Mouse (Mus musculus): ENCODE measurements at regions not wholly inside any gene's neighbourhood (a gene's known extent, or its start where the extent isn't known, plus 50 kb on each side); places are given as distances from the start of the nearest gene placed in this dataset.
A peak's percentile ranks its signal among the peaks of the same experiment; 100 is the strongest.

- no peak overlapping the region for H3K4me2 ChIP-seq (replicated peaks)
- no peak for ATAC-seq (replicated peaks)
- H3K27ac ChIP-seq (replicated peaks): no peak overlapping the region
- no peak overlapping the region for H3K4me3 ChIP-seq
- H3K9me3 ChIP-seq: no peaks in the 10 kb centered on the region
- H3K9ac ChIP-seq (replicated peaks): no peak overlapping the region
- WGBS: 91% methylated on average over 1 of the region's 1 CpGs
- H3K36me3 ChIP-seq: no peaks in the 10 kb centered on the region
- H3K27me3 ChIP-seq: no peaks in the 10 kb centered on the region
- H3K4me1 ChIP-seq: no peaks in the 10 kb centered on the region
Measured at GRCm38 (mm10) chr10:26544061-26544460, 168.3 kb upstream of the L3mbtl3 start.

GRCm38 (mm10) chr10:26544796-26545195 lies 169.0 kb upstream of the L3mbtl3 start:
- H3K4me1 ChIP-seq: no peaks in the 10 kb centered on the region
- no peak for ATAC-seq (replicated peaks)

GRCm38 (mm10) chr10:26556246-26556645 lies 180.5 kb upstream of the L3mbtl3 start:
- Histone ChIP-seq H3K36me3 (no peaks in the 10 kb centered on the region), H3K9ac (replicated peaks) (no peak overlapping the region), H3K4me3 (no peak overlapping the region), H3K27ac (replicated peaks) (no peak overlapping the region), H3K4me2 (replicated peaks) (no peak overlapping the region), H3K27me3 (no peaks in the 10 kb centered on the region), H3K4me1 (no peaks in the 10 kb centered on the region), H3K9me3 (no peaks in the 10 kb centered on the region)
- no peak for ATAC-seq (replicated peaks)
- 83% methylated on average over 8 of the region's 8 CpGs for WGBS

More at GRCm38 (mm10) chr10:26544796-26545195, 169.0 kb upstream of the L3mbtl3 start:
- Histone ChIP-seq H3K36me3 (no peaks in the 10 kb centered on the region), H3K9me3 (no peaks in the 10 kb centered on the region), H3K27ac (replicated peaks) (no peak overlapping the region), H3K9ac (replicated peaks) (no peak overlapping the region), H3K27me3 (no peaks in the 10 kb centered on the region), H3K4me3 (no peak overlapping the region), H3K4me2 (replicated peaks) (no peak overlapping the region)
- WGBS: 69% methylated on average over 1 of the region's 1 CpGs

GRCm38 (mm10) chr10:26558118-26558517 lies 182.3 kb upstream of the L3mbtl3 start:
- WGBS: 61% methylated on average over 1 of the region's 1 CpGs
- Histone ChIP-seq H3K36me3 (no peaks in the 10 kb centered on the region), H3K27me3 (no peaks in the 10 kb centered on the region), H3K4me1 (no peaks in the 10 kb centered on the region), H3K9me3 (no peaks in the 10 kb centered on the region), H3K27ac (replicated peaks) (no peak overlapping the region), H3K4me2 (replicated peaks) (no peak overlapping the region), H3K9ac (replicated peaks) (no peak overlapping the region), H3K4me3 (no peak overlapping the region)
- ATAC-seq (replicated peaks): no peak

- H3K9ac ChIP-seq (replicated peaks): no peak overlapping the region
- H3K4me2 ChIP-seq (replicated peaks): no peak overlapping the region
- no peaks in the 10 kb centered on the region for H3K27me3 ChIP-seq
- H3K4me3 ChIP-seq: no peak overlapping the region
- H3K9me3 ChIP-seq: no peaks in the 10 kb centered on the region
- H3K36me3 ChIP-seq: no peaks in the 10 kb centered on the region
- H3K27ac ChIP-seq (replicated peaks): no peak overlapping the region
- 84% methylated on average over 4 of the region's 4 CpGs for WGBS
- ATAC-seq (replicated peaks): no peak
- peaks cover 5% of the 10 kb centered on the region for H3K4me1 ChIP-seq
Measured at GRCm38 (mm10) chr10:26559323-26559722, 183.6 kb upstream of the L3mbtl3 start.

- 67% methylated on average over 4 of the region's 4 CpGs for WGBS
- no peak for ATAC-seq (replicated peaks)
Measured at GRCm38 (mm10) chr10:26560456-26560855, 184.7 kb upstream of the L3mbtl3 start.

GRCm38 (mm10) chr10:26564462-26564861 lies 188.7 kb upstream of the L3mbtl3 start:
- H3K9me3 ChIP-seq: no peaks in the 10 kb centered on the region
- peak overlapping the region; percentile 49; the same call in 1 of the 2 replicates for H3K27ac ChIP-seq (replicated peaks)
- no peaks in the 10 kb centered on the region for H3K27me3 ChIP-seq
- peaks cover 11% of the 10 kb centered on the region for H3K4me1 ChIP-seq
- H3K36me3 ChIP-seq: no peaks in the 10 kb centered on the region
- 21% methylated on average over 11 of the region's 11 CpGs for WGBS
- ATAC-seq (replicated peaks): peak; percentile 90
- H3K9ac ChIP-seq (replicated peaks): no peak overlapping the region
- peak overlapping the region; percentile 32 for H3K4me2 ChIP-seq (replicated peaks)
- peak overlapping the region; percentile 5; the same call in 1 of the 2 replicates for H3K4me3 ChIP-seq

More at GRCm38 (mm10) chr10:26560456-26560855, 184.7 kb upstream of the L3mbtl3 start:
- no peaks in the 10 kb centered on the region for H3K9me3 ChIP-seq
- H3K4me1 ChIP-seq: peaks cover 11% of the 10 kb centered on the region
- H3K9ac ChIP-seq (replicated peaks): no peak overlapping the region
- no peaks in the 10 kb centered on the region for H3K36me3 ChIP-seq
- no peak overlapping the region for H3K4me3 ChIP-seq
- no peaks in the 10 kb centered on the region for H3K27me3 ChIP-seq
- no peak overlapping the region for H3K27ac ChIP-seq (replicated peaks)
- H3K4me2 ChIP-seq (replicated peaks): no peak overlapping the region

- H3K4me3 ChIP-seq: no peak overlapping the region
- H3K4me1 ChIP-seq: peaks cover 11% of the 10 kb centered on the region
- no peaks in the 10 kb centered on the region for H3K36me3 ChIP-seq
- 68% methylated on average over 4 of the region's 4 CpGs for WGBS
- no peak overlapping the region for H3K4me2 ChIP-seq (replicated peaks)
- H3K27ac ChIP-seq (replicated peaks): no peak overlapping the region
- no peak overlapping the region for H3K9ac ChIP-seq (replicated peaks)
- H3K9me3 ChIP-seq: no peaks in the 10 kb centered on the region
- ATAC-seq (replicated peaks): no peak
- no peaks in the 10 kb centered on the region for H3K27me3 ChIP-seq
Measured at GRCm38 (mm10) chr10:26567613-26568012, 185.6 kb upstream of the Arhgap18 start.

- 89% methylated on average over 5 of the region's 5 CpGs for WGBS
- H3K27ac ChIP-seq (replicated peaks): no peak overlapping the region
- no peak overlapping the region for H3K4me3 ChIP-seq
- no peaks in the 10 kb centered on the region for H3K9me3 ChIP-seq
- no peaks in the 10 kb centered on the region for H3K36me3 ChIP-seq
- H3K4me2 ChIP-seq (replicated peaks): no peak overlapping the region
- H3K4me1 ChIP-seq: no peaks in the 10 kb centered on the region
- H3K9ac ChIP-seq (replicated peaks): no peak overlapping the region
- no peak for ATAC-seq (replicated peaks)
- H3K27me3 ChIP-seq: no peaks in the 10 kb centered on the region
Measured at GRCm38 (mm10) chr10:26570468-26570867, 182.8 kb upstream of the Arhgap18 start.

- Histone ChIP-seq H3K4me2 (replicated peaks) (no peak overlapping the region), H3K9me3 (no peaks in the 10 kb centered on the region), H3K27me3 (no peaks in the 10 kb centered on the region), H3K36me3 (no peaks in the 10 kb centered on the region), H3K4me1 (no peaks in the 10 kb centered on the region), H3K9ac (replicated peaks) (no peak overlapping the region), H3K4me3 (no peak overlapping the region), H3K27ac (replicated peaks) (no peak overlapping the region)
- no peak for ATAC-seq (replicated peaks)
- 88% methylated on average over 1 of the region's 1 CpGs for WGBS
Measured at GRCm38 (mm10) chr10:26571377-26571776, 181.8 kb upstream of the Arhgap18 start.

- Histone ChIP-seq H3K4me2 (replicated peaks) (no peak overlapping the region), H3K27me3 (no peaks in the 10 kb centered on the region), H3K4me1 (no peaks in the 10 kb centered on the region), H3K27ac (replicated peaks) (no peak overlapping the region), H3K9ac (replicated peaks) (no peak overlapping the region), H3K9me3 (no peaks in the 10 kb centered on the region), H3K36me3 (no peaks in the 10 kb centered on the region), H3K4me3 (no peak overlapping the region)
- no peak for ATAC-seq (replicated peaks)
- 93% methylated on average over 3 of the region's 3 CpGs for WGBS
Measured at GRCm38 (mm10) chr10:26576153-26576552, 177.1 kb upstream of the Arhgap18 start.

- WGBS: 87% methylated on average over 2 of the region's 2 CpGs
- H3K4me2 ChIP-seq (replicated peaks): no peak overlapping the region
- no peak overlapping the region for H3K27ac ChIP-seq (replicated peaks)
- H3K4me1 ChIP-seq: no peaks in the 10 kb centered on the region
- no peak overlapping the region for H3K4me3 ChIP-seq
- no peak overlapping the region for H3K9ac ChIP-seq (replicated peaks)
- no peaks in the 10 kb centered on the region for H3K36me3 ChIP-seq
- H3K27me3 ChIP-seq: no peaks in the 10 kb centered on the region
- ATAC-seq (replicated peaks): no peak
- H3K9me3 ChIP-seq: no peaks in the 10 kb centered on the region
Measured at GRCm38 (mm10) chr10:26577087-26577486, 176.1 kb upstream of the Arhgap18 start.

- Histone ChIP-seq H3K36me3 (no peaks in the 10 kb centered on the region), H3K4me2 (replicated peaks) (no peak overlapping the region), H3K9me3 (no peaks in the 10 kb centered on the region), H3K4me3 (no peak overlapping the region), H3K9ac (replicated peaks) (no peak overlapping the region), H3K27me3 (no peaks in the 10 kb centered on the region), H3K4me1 (no peaks in the 10 kb centered on the region), H3K27ac (replicated peaks) (no peak overlapping the region)
- 79% methylated on average over 2 of the region's 2 CpGs for WGBS
- ATAC-seq (replicated peaks): no peak
Measured at GRCm38 (mm10) chr10:26585106-26585505, 168.1 kb upstream of the Arhgap18 start.

Data from forebrain, embryonic 15.5 days (tissue).